Mouse (Mus musculus) kidney, adult 2 months (tissue): ENCODE measurements around the gene Arl15. TPM values are rescaled to one million over a fixed set of nuclear protein-coding genes. Genes with fewer than 3 reads are reported as not detected.

Experiments used
- DNase-seq: peaks from one replicate; pipeline ENCODE4 v3.0.0; 2021
- H3K27ac ChIP-seq: fragments of 200-500 bp; 2 replicates; pipeline ENCODE4 v1.5.1; 2012; ENCODE audit warnings: low read depth, low read length, control low read depth, inconsistent platforms; ENCODE audit not compliant: insufficient read depth
- H3K27me3 ChIP-seq: fragments of 200-500 bp; replicated peaks from 2 replicates; pipeline ENCODE4 v1.6.1; 2012; ENCODE audit warnings: mild to moderate bottlenecking, moderate library complexity, low read length, inconsistent platforms; ENCODE audit not compliant: control insufficient read depth, insufficient read depth
- H3K36me3 ChIP-seq: fragments of 200-500 bp; 2 replicates; pipeline ENCODE4 v1.6.1; 2012; ENCODE audit warnings: mild to moderate bottlenecking, moderate library complexity, low read length, inconsistent platforms; ENCODE audit not compliant: control insufficient read depth, insufficient read depth
- H3K4me1 ChIP-seq: fragments of 200-500 bp; 2 replicates; pipeline ENCODE4 v1.6.1; 2011; ENCODE audit warnings: low read length; ENCODE audit not compliant: control insufficient read depth, insufficient read depth
- H3K4me3 ChIP-seq: fragments of 200-500 bp; 2 replicates; pipeline ENCODE4 v1.5.1; 2011; ENCODE audit warnings: mild to moderate bottlenecking, low read depth, low read length, control low read depth; ENCODE audit not compliant: insufficient read depth
- CTCF ChIP-seq: fragments of 200-500 bp; conservative IDR thresholded peaks from 2 replicates; pipeline ENCODE4 v1.5.1; 2011; ENCODE audit warnings: low read depth, mild to moderate bottlenecking, control low read depth, low read length, moderate library complexity, mixed read lengths; ENCODE audit not compliant: insufficient read depth, insufficient read length
- POLR2A ChIP-seq: fragments of 200-500 bp; IDR thresholded peaks from one replicate; pipeline ENCODE4 v1.6.1; 2011; ENCODE audit warnings: low read depth, low read length, control low read depth
- WGBS: fragments of 180-500 bp; shearing (Covaris S2); methylation state at CpG from one replicate; pipeline ENCODE4 v1.1.7; 2018; 5-methylcytosine and 5-hydroxymethylcytosine counted together
- polyA plus RNA-seq: library from polyadenylated mRNA; depleted of rRNA; stranded (reverse); fragments of >200 nt; gene quantifications from 2 replicates; pipeline ENCODE4 v1.2.3, GENCODE M21; 2012

Arl15 gene
- polyA plus RNA-seq, 1 experiment = 9.4 TPM

- TF ChIP-seq CTCF (no peak), POLR2A (no peak)
- 71% methylated on average over 3 of the region's 3 CpGs for WGBS
- H3K36me3 ChIP-seq = no peaks in the 10 kb centered on the region
Observed at GRCm38 (mm10) chr13:113830805-113831204, 36.5 kb downstream of the Arl15 start.

DNA sequence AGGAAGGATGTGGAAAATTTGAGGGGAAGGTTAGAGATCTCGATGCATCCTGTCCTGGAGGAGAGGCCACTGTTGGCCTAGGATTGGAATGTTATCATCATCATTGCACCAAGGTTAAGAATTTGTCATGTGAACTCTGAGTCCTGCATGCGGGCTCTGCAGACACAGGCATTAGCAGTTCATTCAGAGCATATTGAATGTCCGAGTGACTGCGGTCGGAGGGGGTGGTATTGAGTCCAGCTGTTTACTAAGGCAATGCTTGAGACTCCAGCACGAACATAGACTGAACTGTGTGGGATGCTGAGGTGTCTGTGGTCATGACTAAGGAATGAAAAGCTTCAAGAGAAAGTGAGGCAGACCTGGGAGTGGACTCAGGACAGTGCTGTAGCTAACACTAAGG lies 38.6 kb downstream of the Arl15 start:
- no peaks in the 10 kb centered on the region for H3K27me3 ChIP-seq
- TF ChIP-seq CTCF (no peak), POLR2A (no peak)
- H3K4me1 ChIP-seq = peaks cover 3% of the 10 kb centered on the region; the same call in 1 of the 2 replicates
- H3K4me3 ChIP-seq = no peak overlapping the region
- H3K36me3 ChIP-seq = no peaks in the 10 kb centered on the region
- no peak for DNase-seq
- WGBS = 60% methylated on average over 6 of the region's 6 CpGs
- H3K27ac ChIP-seq = no peak overlapping the region

More at GRCm38 (mm10) chr13:113830805-113831204, 36.5 kb downstream of the Arl15 start:
- no peak overlapping the region for H3K4me3 ChIP-seq
- no peak overlapping the region for H3K27ac ChIP-seq
- no peak for DNase-seq
- H3K27me3 ChIP-seq = no peaks in the 10 kb centered on the region
- H3K4me1 ChIP-seq = no peaks in the 10 kb centered on the region; the same call in 1 of the 2 replicates

DNA sequence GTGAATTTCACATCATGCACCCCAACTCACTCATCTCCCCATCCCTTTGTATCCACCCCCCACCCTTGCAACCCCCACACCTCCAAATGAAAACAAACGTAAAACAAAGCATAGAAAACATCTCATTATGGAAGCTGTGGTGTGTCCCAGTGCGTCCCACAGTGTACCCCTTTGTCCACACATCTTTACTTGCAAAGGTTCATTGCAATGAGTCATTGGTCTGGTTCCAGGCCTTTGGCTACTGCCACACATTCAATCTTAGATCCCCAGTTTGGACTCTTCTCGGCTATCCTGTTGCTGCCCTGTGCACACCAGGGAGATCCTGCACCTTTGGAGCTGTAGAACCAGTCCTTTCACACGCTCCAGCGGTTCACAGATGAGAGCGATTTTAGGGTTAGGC lies 41.6 kb downstream of the Arl15 start:
- Histone ChIP-seq H3K36me3 (no peaks in the 10 kb centered on the region), H3K27ac (no peak overlapping the region), H3K4me1 (peaks cover 3% of the 10 kb centered on the region; the same call in 1 of the 2 replicates), H3K4me3 (no peak overlapping the region), H3K27me3 (no peaks in the 10 kb centered on the region)
- WGBS = 70% methylated on average over 6 of the region's 6 CpGs
- no peak for DNase-seq
- TF ChIP-seq POLR2A (no peak), CTCF (no peak)

GRCm38 (mm10) chr13:113838601-113839576 lies 44.6 kb downstream of the Arl15 start:
- H3K4me1 ChIP-seq = peaks cover 13% of the 10 kb centered on the region; the same call in 1 of the 2 replicates
- no peaks in the 10 kb centered on the region for H3K36me3 ChIP-seq
- no peak overlapping the region for H3K4me3 ChIP-seq
- WGBS = 86% methylated on average over 16 of the region's 16 CpGs
- DNase-seq = no peak
- no peaks in the 10 kb centered on the region for H3K27me3 ChIP-seq
- no peak for TF ChIP-seq POLR2A
- TF ChIP-seq CTCF = no peak
- no peak overlapping the region for H3K27ac ChIP-seq

DNA sequence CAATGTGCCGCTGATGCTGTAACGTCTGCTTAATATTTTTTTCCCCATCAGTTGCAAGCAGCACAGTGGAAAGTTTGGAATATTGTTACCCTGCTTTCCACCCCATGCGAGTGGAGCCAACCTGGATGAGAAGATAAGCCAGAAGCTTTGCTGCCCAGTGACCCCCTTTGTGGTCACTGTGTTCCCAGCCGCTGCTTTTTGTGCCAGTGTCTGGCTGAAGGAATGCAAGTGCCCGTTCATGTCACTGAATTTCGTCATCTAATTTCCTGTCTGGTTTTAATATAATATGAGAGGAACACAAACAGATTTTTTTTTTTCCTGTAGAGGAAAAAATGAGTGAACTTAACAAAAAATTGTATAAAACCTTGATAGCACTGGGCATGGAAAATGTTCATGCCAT lies 46.1 kb downstream of the Arl15 start:
- TF ChIP-seq CTCF = no peak
- TF ChIP-seq POLR2A = no peak
- DNase-seq = no peak
- Histone ChIP-seq H3K4me3 (no peak overlapping the region), H3K36me3 (no peaks in the 10 kb centered on the region), H3K4me1 (peaks cover 22% of the 10 kb centered on the region; the same call in 1 of the 2 replicates), H3K27ac (no peak overlapping the region), H3K27me3 (no peaks in the 10 kb centered on the region)
- 57% methylated on average over 6 of the region's 6 CpGs for WGBS

DNA sequence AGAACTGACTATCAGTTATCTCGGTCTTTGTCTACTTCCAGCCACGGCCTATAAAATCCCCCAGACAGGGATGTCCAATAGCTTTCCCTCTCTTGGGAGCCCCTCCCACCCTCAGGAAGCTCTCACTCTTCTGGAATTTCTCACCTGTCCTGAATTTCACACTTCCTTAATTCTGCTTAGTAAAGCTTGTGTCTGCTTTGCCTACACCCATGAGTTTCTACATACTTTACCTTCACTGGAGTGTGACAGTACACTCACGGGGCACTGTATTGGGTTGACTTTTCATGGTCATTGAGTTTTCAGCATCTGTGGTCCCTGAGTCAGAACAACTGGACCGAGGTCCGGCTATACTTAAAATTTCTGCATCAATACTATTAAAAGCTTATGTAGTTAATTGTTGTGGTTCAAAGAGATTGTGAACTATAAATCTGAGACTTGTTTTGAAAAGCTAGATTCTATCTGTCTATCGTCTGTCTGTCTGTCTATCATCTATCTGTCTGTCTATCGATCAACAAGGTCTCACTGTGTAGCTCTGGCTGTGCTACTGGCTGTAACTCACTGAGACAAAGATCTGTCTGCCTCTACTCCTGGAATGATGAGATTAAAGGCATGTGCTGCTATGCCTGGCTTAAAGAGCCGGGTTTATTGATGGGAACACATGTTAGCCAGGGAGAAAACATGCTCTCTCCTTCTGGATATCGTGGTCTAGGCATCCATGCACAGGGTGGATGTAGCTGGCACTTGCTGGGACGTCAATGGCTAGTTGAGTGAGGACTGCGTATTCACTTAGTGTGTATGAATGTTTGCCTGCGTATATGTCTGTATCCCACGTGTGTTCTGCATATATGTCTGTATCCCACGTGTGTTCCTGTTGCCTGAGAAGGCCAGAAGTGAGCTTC lies 48.4 kb downstream of the Arl15 start:
- peak overlapping the region; percentile 18 for H3K27ac ChIP-seq
- 61% methylated on average over 14 of the region's 14 CpGs for WGBS
- H3K36me3 ChIP-seq = no peaks in the 10 kb centered on the region
- no peak overlapping the region for H3K4me3 ChIP-seq
- TF ChIP-seq POLR2A (no peak), CTCF (no peak)
- DNase-seq = peak; percentile 67
- H3K4me1 ChIP-seq = peaks cover 19% of the 10 kb centered on the region; the same call in 1 of the 2 replicates
- no peaks in the 10 kb centered on the region for H3K27me3 ChIP-seq

GRCm38 (mm10) chr13:113843310-113843649 lies 49.0 kb downstream of the Arl15 start:
- H3K4me3 ChIP-seq = no peak overlapping the region
- no peaks in the 10 kb centered on the region for H3K36me3 ChIP-seq
- TF ChIP-seq CTCF = no peak
- no peak for TF ChIP-seq POLR2A
- peak overlapping the region; percentile 18; the same call in 1 of the 2 replicates for H3K27ac ChIP-seq
- H3K27me3 ChIP-seq = no peaks in the 10 kb centered on the region
- no peak for DNase-seq
- H3K4me1 ChIP-seq = peaks cover 19% of the 10 kb centered on the region; the same call in 1 of the 2 replicates
- WGBS = 81% methylated on average over 3 of the region's 3 CpGs
